Mouse (Mus musculus): ENCODE data around the gene Apoe. TPM values are rescaled to one million over a fixed set of nuclear protein-coding genes. Genes with fewer than 3 reads are reported as not detected.
"Not testable (repeated sequence)": the region's sequence is repeated elsewhere in the genome, so short reads cannot be mapped to it uniquely, and the experiment has no call there.

The Apoe gene
- polyA plus RNA-seq, 1 experiment from 2014 or later = 83.4 TPM

GRCm38 (mm10) chr7:19691873-19692865 lies 6.8 kb downstream of the Apoe start, which contains the start of gene Apoc1:
Apoc1 (minus strand) TSS chr7:19692660.
- H3K9me3 ChIP-seq (ENCODE audit: control insufficient read depth, low read length) = no peaks in the 10 kb centered on the region
- H3K4me3 ChIP-seq (ENCODE audit: low read depth, low read length) = no peak within 1 kb of the TSS
- H3K9ac ChIP-seq (ENCODE audit: low read length) = no peak within 1 kb of the TSS
- H3K4me1 ChIP-seq (ENCODE audit: control insufficient read depth, insufficient read depth, low read length) = no peaks in the 10 kb centered on the region
- DNase-seq (ENCODE audit: low spot score) = no peak
- H3K27me3 ChIP-seq (ENCODE audit: control insufficient read depth, insufficient read depth, low read length) = no peaks in the 10 kb centered on the region
- no peak within 1 kb of the TSS for H3K4me2 ChIP-seq (ENCODE audit: low read depth, severe bottlenecking)
- H3K36me3 ChIP-seq (ENCODE audit: control insufficient read depth, insufficient read depth, low read length) = no peaks in the 10 kb centered on the region
- H3K27ac ChIP-seq (replicated peaks; ENCODE audit: low read depth, low read length) = no peak within 1 kb of the TSS
- 38% methylated on average over 28 of the region's 28 CpGs for WGBS
- no peak for ATAC-seq (ENCODE audit: insufficient number of reproducible peaks, low FRiP score, low TSS enrichment, low read depth)

- DNase-seq (ENCODE audit: low spot score) (no peak), ATAC-seq (ENCODE audit: insufficient number of reproducible peaks, low FRiP score, low TSS enrichment, low read depth) (no peak)
- Histone ChIP-seq H3K36me3 (ENCODE audit: control insufficient read depth, insufficient read depth, low read length) (no peaks in the 10 kb centered on the region), H3K4me2 (ENCODE audit: low read depth, severe bottlenecking) (no peak overlapping the region), H3K9ac (ENCODE audit: low read length) (no peak overlapping the region), H3K9me3 (ENCODE audit: control insufficient read depth, low read length) (no peaks in the 10 kb centered on the region), H3K4me1 (ENCODE audit: control insufficient read depth, insufficient read depth, low read length) (no peaks in the 10 kb centered on the region), H3K27me3 (ENCODE audit: control insufficient read depth, insufficient read depth, low read length) (no peaks in the 10 kb centered on the region), H3K4me3 (ENCODE audit: low read depth, low read length) (no peak overlapping the region), H3K27ac (replicated peaks; ENCODE audit: low read depth, low read length) (no peak overlapping the region)
- WGBS = 78% methylated on average over 6 of the region's 6 CpGs
Measured at GRCm38 (mm10) chr7:19691434-19691833, 7.6 kb downstream of the Apoe start.

GRCm38 (mm10) chr7:19690845-19691244 lies 8.1 kb downstream of the Apoe start:
- no peak for DNase-seq (ENCODE audit: low spot score)
- no peaks in the 10 kb centered on the region for H3K36me3 ChIP-seq (ENCODE audit: control insufficient read depth, insufficient read depth, low read length)
- no peaks in the 10 kb centered on the region for H3K9me3 ChIP-seq (ENCODE audit: control insufficient read depth, low read length)
- H3K9ac ChIP-seq (ENCODE audit: low read length) = no peak overlapping the region
- H3K4me1 ChIP-seq (ENCODE audit: control insufficient read depth, insufficient read depth, low read length) = no peaks in the 10 kb centered on the region
- H3K4me3 ChIP-seq (ENCODE audit: low read depth, low read length) = no peak overlapping the region
- H3K27ac ChIP-seq (replicated peaks; ENCODE audit: low read depth, low read length) = no peak overlapping the region
- no peak for ATAC-seq (ENCODE audit: insufficient number of reproducible peaks, low FRiP score, low TSS enrichment, low read depth)
- H3K27me3 ChIP-seq (ENCODE audit: control insufficient read depth, insufficient read depth, low read length) = no peaks in the 10 kb centered on the region
- H3K4me2 ChIP-seq (ENCODE audit: low read depth, severe bottlenecking) = no peak overlapping the region
- WGBS = 90% methylated on average over 4 of the region's 4 CpGs

- 91% methylated on average over 2 of the region's 2 CpGs for WGBS
- Histone ChIP-seq H3K4me2 (ENCODE audit: low read depth, severe bottlenecking) (no peak overlapping the region), H3K36me3 (ENCODE audit: control insufficient read depth, insufficient read depth, low read length) (no peaks in the 10 kb centered on the region), H3K4me1 (ENCODE audit: control insufficient read depth, insufficient read depth, low read length) (no peaks in the 10 kb centered on the region), H3K27ac (replicated peaks; ENCODE audit: low read depth, low read length) (no peak overlapping the region), H3K4me3 (ENCODE audit: low read depth, low read length) (no peak overlapping the region), H3K9me3 (ENCODE audit: control insufficient read depth, low read length) (no peaks in the 10 kb centered on the region), H3K27me3 (ENCODE audit: control insufficient read depth, insufficient read depth, low read length) (no peaks in the 10 kb centered on the region), H3K9ac (ENCODE audit: low read length) (no peak overlapping the region)
- ATAC-seq (ENCODE audit: insufficient number of reproducible peaks, low FRiP score, low TSS enrichment, low read depth) (no peak), DNase-seq (ENCODE audit: low spot score) (no peak)
Measured at GRCm38 (mm10) chr7:19688611-19689010, 10.4 kb downstream of the Apoe start.

- DNase-seq (ENCODE audit: low spot score) (no peak), ATAC-seq (ENCODE audit: insufficient number of reproducible peaks, low FRiP score, low TSS enrichment, low read depth) (no peak)
- no peaks in the 10 kb centered on the region for H3K27me3 ChIP-seq (ENCODE audit: control insufficient read depth, insufficient read depth, low read length)
- H3K36me3 ChIP-seq (ENCODE audit: control insufficient read depth, insufficient read depth, low read length) = no peaks in the 10 kb centered on the region
- WGBS = 93% methylated on average over 10 of the region's 10 CpGs
- H3K4me1 ChIP-seq (ENCODE audit: control insufficient read depth, insufficient read depth, low read length) = no peaks in the 10 kb centered on the region
- H3K4me2 ChIP-seq (ENCODE audit: low read depth, severe bottlenecking) = no peak overlapping the region
- H3K9ac ChIP-seq (ENCODE audit: low read length) = no peak overlapping the region
- H3K4me3 ChIP-seq (ENCODE audit: low read depth, low read length) = no peak overlapping the region
- no peak overlapping the region for H3K27ac ChIP-seq (replicated peaks; ENCODE audit: low read depth, low read length)
- H3K9me3 ChIP-seq (ENCODE audit: control insufficient read depth, low read length) = no peaks in the 10 kb centered on the region
Measured at GRCm38 (mm10) chr7:19688101-19688500, 10.9 kb downstream of the Apoe start.

- not testable (repeated sequence) for H3K36me3 ChIP-seq (ENCODE audit: control insufficient read depth, insufficient read depth, low read length); H3K4me1 ChIP-seq (ENCODE audit: control insufficient read depth, insufficient read depth, low read length); H3K4me2 ChIP-seq (ENCODE audit: low read depth, severe bottlenecking); DNase-seq (ENCODE audit: low spot score); H3K9ac ChIP-seq (ENCODE audit: low read length); H3K4me3 ChIP-seq (ENCODE audit: low read depth, low read length); ATAC-seq (ENCODE audit: insufficient number of reproducible peaks, low FRiP score, low TSS enrichment, low read depth); H3K27ac ChIP-seq (replicated peaks; ENCODE audit: low read depth, low read length); H3K9me3 ChIP-seq (ENCODE audit: control insufficient read depth, low read length); H3K27me3 ChIP-seq (ENCODE audit: control insufficient read depth, insufficient read depth, low read length)
- WGBS = 69% methylated on average over 8 of the region's 8 CpGs
Measured at GRCm38 (mm10) chr7:19686927-19687583, 11.9 kb downstream of the Apoe start.

- 84% methylated on average over 6 of the region's 6 CpGs for WGBS
- ATAC-seq (ENCODE audit: insufficient number of reproducible peaks, low FRiP score, low TSS enrichment, low read depth) = no peak
- Histone ChIP-seq H3K4me2 (ENCODE audit: low read depth, severe bottlenecking) (no peak overlapping the region), H3K36me3 (ENCODE audit: control insufficient read depth, insufficient read depth, low read length) (no peaks in the 10 kb centered on the region), H3K4me1 (ENCODE audit: control insufficient read depth, insufficient read depth, low read length) (no peaks in the 10 kb centered on the region), H3K27me3 (ENCODE audit: control insufficient read depth, insufficient read depth, low read length) (no peaks in the 10 kb centered on the region), H3K9ac (ENCODE audit: low read length) (no peak overlapping the region), H3K9me3 (ENCODE audit: control insufficient read depth, low read length) (no peaks in the 10 kb centered on the region), H3K27ac (replicated peaks; ENCODE audit: low read depth, low read length) (no peak overlapping the region), H3K4me3 (ENCODE audit: low read depth, low read length) (no peak overlapping the region)
- DNase-seq (ENCODE audit: low spot score) = no peak
Measured at GRCm38 (mm10) chr7:19686521-19686920, 12.5 kb downstream of the Apoe start.

- Histone ChIP-seq H3K9me3 (ENCODE audit: control insufficient read depth, low read length) (no peaks in the 10 kb centered on the region), H3K4me2 (ENCODE audit: low read depth, severe bottlenecking) (no peak overlapping the region), H3K27ac (replicated peaks; ENCODE audit: low read depth, low read length) (no peak overlapping the region), H3K36me3 (ENCODE audit: control insufficient read depth, insufficient read depth, low read length) (no peaks in the 10 kb centered on the region), H3K9ac (ENCODE audit: low read length) (no peak overlapping the region), H3K4me3 (ENCODE audit: low read depth, low read length) (no peak overlapping the region), H3K4me1 (ENCODE audit: control insufficient read depth, insufficient read depth, low read length) (no peaks in the 10 kb centered on the region), H3K27me3 (ENCODE audit: control insufficient read depth, insufficient read depth, low read length) (no peaks in the 10 kb centered on the region)
- no peak for DNase-seq (ENCODE audit: low spot score)
- ATAC-seq (ENCODE audit: insufficient number of reproducible peaks, low FRiP score, low TSS enrichment, low read depth) = no peak
- WGBS = 65% methylated on average over 4 of the region's 4 CpGs
Measured at GRCm38 (mm10) chr7:19685374-19685773, 13.6 kb downstream of the Apoe start.

All from limb, embryonic 11.5 days (tissue).